Mouse (Mus musculus) midbrain, postnatal 0 days (tissue): Measurements from ENCODE around the gene Golm1. TPM values are rescaled to one million over a fixed set of nuclear protein-coding genes. Genes with fewer than 3 reads are reported as not detected.

Experiments
- ATAC-seq: fragments of 200-750 bp; cut with Nextera tagmentation; 2 replicates; pipeline ENCODE4 v1.8.0; 2017; ENCODE audit warnings: moderate number of reproducible peaks, mild to moderate bottlenecking, moderate TSS enrichment, moderate library complexity; ENCODE audit not compliant: low FRiP score
- DNase-seq: peaks from one replicate; pipeline ENCODE4 v3.0.0-alpha.2; 2015; ENCODE audit warnings: low spot score
- H3K27ac ChIP-seq: fragments of 300-500 bp; sonication (generic); 2 replicates; pipeline ENCODE4 v1.5.1; 2014; ENCODE audit warnings: low read depth, mild to moderate bottlenecking, low read length, mixed read lengths
- H3K27me3 ChIP-seq: fragments of 300-500 bp; sonication (generic); 2 replicates; pipeline ENCODE4 v1.6.1; 2014; ENCODE audit warnings: low read length, control low read depth, mixed read lengths; ENCODE audit not compliant: insufficient read depth
- H3K36me3 ChIP-seq: fragments of 300-500 bp; sonication (generic); 2 replicates; pipeline ENCODE4 v1.6.1; 2014; ENCODE audit warnings: low read length, control low read depth, mixed read lengths; ENCODE audit not compliant: insufficient read depth
- H3K4me1 ChIP-seq: fragments of 300-500 bp; sonication (generic); 2 replicates; pipeline ENCODE4 v1.6.1; 2014; ENCODE audit warnings: mild to moderate bottlenecking, control low read depth, antibody characterized with exemption, low read length, mixed read lengths; ENCODE audit not compliant: insufficient read depth
- H3K4me2 ChIP-seq: fragments of 300-500 bp; sonication (generic); 2 replicates; pipeline ENCODE4 v1.6.1; 2014; ENCODE audit warnings: low read depth, mild to moderate bottlenecking, low read length, mixed read lengths; ENCODE audit not compliant: poor library complexity, severe bottlenecking
- H3K4me3 ChIP-seq: fragments of 300-500 bp; sonication (generic); 2 replicates; pipeline ENCODE4 v1.5.1; 2014; ENCODE audit warnings: low read depth, mild to moderate bottlenecking, low read length, moderate library complexity
- H3K9ac ChIP-seq: fragments of 300-500 bp; sonication (generic); replicated peaks from 2 replicates; pipeline ENCODE4 v1.6.1; 2014; ENCODE audit warnings: mild to moderate bottlenecking, low read length, moderate library complexity, mixed read lengths; ENCODE audit not compliant: poor library complexity, severe bottlenecking
- H3K9me3 ChIP-seq: fragments of 300-500 bp; sonication (generic); 2 replicates; pipeline ENCODE4 v1.6.1; 2016; ENCODE audit warnings: low read length, control low read depth
- CTCF ChIP-seq: IDR thresholded peaks from 2 replicates; pipeline ENCODE4 v1.5.1; 2016; ENCODE audit warnings: antibody characterized with exemption, mild to moderate bottlenecking
- WGBS: fragments of 180-500 bp; shearing (Covaris S2); extraction: QIAGEN DNeasy Blood & Tissue Kit; methylation state at CpG from one replicate; pipeline ENCODE4 v1.1.7; 2014; 5-methylcytosine and 5-hydroxymethylcytosine counted together
- polyA plus RNA-seq: library from polyadenylated mRNA; unstranded; fragments of >200 nt; fragmentation: Nextera tagmentation; extraction: Ambion mirVana; gene quantifications from 2 replicates; pipeline ENCODE4 v1.2.1, GENCODE M21; 2015
- total RNA-seq: library from RNA; depleted of rRNA; stranded (reverse); fragments of >200 nt; gene quantifications from 2 replicates; pipeline ENCODE4 v1.2.3, GENCODE M21; 2014; rRNA removed

The Golm1 gene
- total and polyA plus RNA-seq, 2 experiments from 2014 or later: 13.0 to 15.3 TPM

- Histone ChIP-seq H3K4me3 (no peak overlapping the region), H3K27me3 (no peaks in the 10 kb centered on the region), H3K9ac (no peak overlapping the region), H3K9me3 (no peaks in the 10 kb centered on the region), H3K27ac (no peak overlapping the region), H3K4me2 (no peak overlapping the region), H3K36me3 (peaks cover 21% of the 10 kb centered on the region), H3K4me1 (peaks cover 12% of the 10 kb centered on the region; the same call in 1 of the 2 replicates)
- TF ChIP-seq CTCF: no peak
- DNase-seq: no peak
- WGBS: 78% methylated on average over 4 of the region's 4 CpGs
- no peak for ATAC-seq
Observed at GRCm38 (mm10) chr13:59590691-59591090, 84.9 kb downstream of the Golm1 start.

- ATAC-seq: no peak
- peaks cover 18% of the 10 kb centered on the region for H3K36me3 ChIP-seq
- no peak overlapping the region for H3K27ac ChIP-seq
Observed at GRCm38 (mm10) chr13:59589672-59590071, 85.9 kb downstream of the Golm1 start.

GRCm38 (mm10) chr13:59587201-59587600 is 88.4 kb downstream of the Golm1 start:
- H3K9ac ChIP-seq: 0 out of 2 replicates have a peak overlapping the region, but pooled peaks have one; percentile 30
- no peaks in the 10 kb centered on the region for H3K9me3 ChIP-seq
- peaks cover 15% of the 10 kb centered on the region; the same call in 1 of the 2 replicates for H3K4me1 ChIP-seq
- no peak for ATAC-seq
- H3K36me3 ChIP-seq: peaks cover 8% of the 10 kb centered on the region; the same call in 1 of the 2 replicates
- H3K27me3 ChIP-seq: no peaks in the 10 kb centered on the region
- no peak overlapping the region for H3K27ac ChIP-seq
- H3K4me3 ChIP-seq: no peak overlapping the region
- no peak for DNase-seq
- no peak overlapping the region; the same call in 1 of the 2 replicates for H3K4me2 ChIP-seq
- 92% methylated on average over 2 of the region's 2 CpGs for WGBS
- TF ChIP-seq CTCF: no peak

More at GRCm38 (mm10) chr13:59589672-59590071, 85.9 kb downstream of the Golm1 start:
- DNase-seq: no peak
- no peak overlapping the region for H3K4me2 ChIP-seq
- no peak for TF ChIP-seq CTCF
- WGBS: 86% methylated on average over 4 of the region's 4 CpGs
- no peaks in the 10 kb centered on the region for H3K9me3 ChIP-seq
- H3K4me1 ChIP-seq: peaks cover 12% of the 10 kb centered on the region; the same call in 1 of the 2 replicates
- no peaks in the 10 kb centered on the region for H3K27me3 ChIP-seq
- no peak overlapping the region for H3K9ac ChIP-seq
- H3K4me3 ChIP-seq: no peak overlapping the region

- H3K9ac ChIP-seq: peak overlapping the region; percentile 89
- ATAC-seq (no peak), DNase-seq (peak; percentile 15)
- peak overlapping the region; percentile 82 for H3K27ac ChIP-seq
- H3K4me1 ChIP-seq: peaks cover 15% of the 10 kb centered on the region; the same call in 1 of the 2 replicates
- no peak for TF ChIP-seq CTCF
- H3K27me3 ChIP-seq: no peaks in the 10 kb centered on the region
- WGBS: 1% methylated on average over 27 of the region's 28 CpGs
- peak overlapping the region; percentile 61 for H3K4me2 ChIP-seq
- H3K4me3 ChIP-seq: peak overlapping the region; percentile 90
- peaks cover 8% of the 10 kb centered on the region; the same call in 1 of the 2 replicates for H3K36me3 ChIP-seq
- no peaks in the 10 kb centered on the region for H3K9me3 ChIP-seq
Observed at GRCm38 (mm10) chr13:59585648-59586005, 90.0 kb downstream of the Golm1 start.

GRCm38 (mm10) chr13:59584947-59585647 is 90.5 kb downstream of the Golm1 start, which contains the start of the genes Agtpbp1 and Naa35:
Gene Agtpbp1 (minus strand): TSS chr13:59585227.
Gene Naa35 (plus strand): TSS chr13:59585259.
- H3K4me2 ChIP-seq: peak within 1 kb of the TSS; percentile 95
- under 1% methylated on average over 59 of the region's 83 CpGs for WGBS
- H3K27ac ChIP-seq: peak within 1 kb of the TSS; percentile 82
- ATAC-seq (peak; percentile 99), DNase-seq (peak; percentile 99)
- peak within 1 kb of the TSS; percentile 89 for H3K9ac ChIP-seq
- H3K36me3 ChIP-seq: peaks cover 8% of the 10 kb centered on the region; the same call in 1 of the 2 replicates
- peaks cover 15% of the 10 kb centered on the region; the same call in 1 of the 2 replicates for H3K4me1 ChIP-seq
- H3K9me3 ChIP-seq: no peaks in the 10 kb centered on the region
- no peak for TF ChIP-seq CTCF
- H3K27me3 ChIP-seq: no peaks in the 10 kb centered on the region
- peak within 1 kb of the TSS; percentile 90 for H3K4me3 ChIP-seq

Other genes starting within 250 kb of the Golm1 start
- gene Agtpbp1, start 90.6 kb downstream of the Golm1 start, total RNA-seq: 125 and 129 TPM in 2 replicates
- gene Agtpbp1, start 90.6 kb downstream of the Golm1 start, polyA plus RNA-seq: 70.8 and 74.0 TPM in 2 replicates
- gene Naa35, start 90.6 kb downstream of the Golm1 start, total RNA-seq: 47.2 and 72.9 TPM in 2 replicates
- 109 and 117 TPM in 2 replicates for gene Naa35, start 90.6 kb downstream of the Golm1 start, polyA plus RNA-seq
- gene 4921517D22Rik, start 18.3 kb upstream of the Golm1 start, total RNA-seq: not detected in 2 replicates
- not detected in 2 replicates for gene 4921517D22Rik, start 18.3 kb upstream of the Golm1 start, polyA plus RNA-seq
- gene Spata31d1a, start 34.5 kb upstream of the Golm1 start, total RNA-seq: not detected in 2 replicates
- gene Spata31d1a, start 34.5 kb upstream of the Golm1 start, polyA plus RNA-seq: not detected in 2 replicates
- 0.27 TPM in 1 of 2 replicates, not detected in the other for gene Spata31d1b, start 36.5 kb upstream of the Golm1 start, total RNA-seq
- 0.05 TPM in 1 of 2 replicates, not detected in the other for gene Spata31d1b, start 36.5 kb upstream of the Golm1 start, polyA plus RNA-seq
- gene Spata31d1d, start 55.9 kb upstream of the Golm1 start, total RNA-seq: 0.14 TPM in 1 of 2 replicates, not detected in the other
- not detected in 2 replicates for gene Spata31d1d, start 55.9 kb upstream of the Golm1 start, polyA plus RNA-seq
- gene 1700014D04Rik, start 70.9 kb upstream of the Golm1 start, total RNA-seq: 0.66 and 1.8 TPM in 2 replicates
- gene 1700014D04Rik, start 70.9 kb upstream of the Golm1 start, polyA plus RNA-seq: 0.35 and 0.36 TPM in 2 replicates
- 90.5 and 94.0 TPM in 2 replicates for gene Isca1, start 94.0 kb upstream of the Golm1 start, total RNA-seq
- 156 and 159 TPM in 2 replicates for gene Isca1, start 94.0 kb upstream of the Golm1 start, polyA plus RNA-seq
- not detected in 2 replicates for gene Gm49354, start 106.4 kb upstream of the Golm1 start, total RNA-seq
- gene Gm49354, start 106.4 kb upstream of the Golm1 start, polyA plus RNA-seq: not detected in 2 replicates
- 33.7 and 35.2 TPM in 2 replicates for gene Tut7, start 147.3 kb upstream of the Golm1 start, total RNA-seq
- 32.6 and 37.3 TPM in 2 replicates for gene Tut7, start 147.3 kb upstream of the Golm1 start, polyA plus RNA-seq